Mouse (Mus musculus): ENCODE results near the gene Flt1. TPM values are rescaled to one million over a fixed set of nuclear protein-coding genes. Genes with fewer than 3 reads are reported as not detected.

Gene Flt1
- polyA plus RNA-seq, 1 experiment from 2014 or later, result 21.4 TPM

DNA sequence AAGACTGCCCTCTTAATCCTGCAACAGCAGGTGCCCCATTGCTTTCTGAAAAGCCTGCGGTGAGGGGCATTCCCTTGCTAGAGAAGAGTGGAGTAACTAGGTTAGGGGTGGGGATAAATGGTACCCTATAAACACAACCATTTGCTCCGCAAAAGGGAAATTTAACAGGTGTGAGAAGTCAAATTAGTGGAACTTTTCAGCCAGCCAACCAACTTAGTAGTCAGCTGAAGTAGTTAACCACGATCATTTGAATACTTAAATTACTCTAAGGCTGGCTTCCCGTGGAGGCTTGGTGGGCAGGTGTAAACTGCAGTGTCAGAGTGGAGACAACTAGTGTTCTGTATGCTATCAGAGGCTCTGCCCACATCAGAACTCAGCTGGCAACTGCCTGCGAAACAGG lies 28.6 kb downstream of the Flt1 start:
- no peak overlapping the region for H3K9ac ChIP-seq (ENCODE audit: low read length)
- 0 out of 2 replicates have a peak, but pooled peaks cover 3% of the 10 kb centered on the region for H3K4me1 ChIP-seq (ENCODE audit: control insufficient read depth, insufficient read depth, low read length)
- H3K27me3 ChIP-seq (ENCODE audit: control insufficient read depth, insufficient read depth, low read length), result no peaks in the 10 kb centered on the region
- H3K36me3 ChIP-seq (ENCODE audit: control insufficient read depth, insufficient read depth), result 0 out of 2 replicates have a peak, but pooled peaks cover 3% of the 10 kb centered on the region
- peaks cover 2% of the 10 kb centered on the region; the same call in 1 of the 2 replicates for H3K9me3 ChIP-seq (replicated peaks; ENCODE audit: control insufficient read depth, low read length)
- H3K4me3 ChIP-seq (ENCODE audit: low read length), result no peak overlapping the region
- no peak overlapping the region for H3K27ac ChIP-seq (ENCODE audit: low read length)
- 38% methylated on average over 5 of the region's 5 CpGs for WGBS
- H3K4me2 ChIP-seq (ENCODE audit: low read depth, low read length), result no peak overlapping the region
- ATAC-seq (replicated peaks; ENCODE audit: extremely low read depth, insufficient read depth, low FRiP score), result no peak

DNA sequence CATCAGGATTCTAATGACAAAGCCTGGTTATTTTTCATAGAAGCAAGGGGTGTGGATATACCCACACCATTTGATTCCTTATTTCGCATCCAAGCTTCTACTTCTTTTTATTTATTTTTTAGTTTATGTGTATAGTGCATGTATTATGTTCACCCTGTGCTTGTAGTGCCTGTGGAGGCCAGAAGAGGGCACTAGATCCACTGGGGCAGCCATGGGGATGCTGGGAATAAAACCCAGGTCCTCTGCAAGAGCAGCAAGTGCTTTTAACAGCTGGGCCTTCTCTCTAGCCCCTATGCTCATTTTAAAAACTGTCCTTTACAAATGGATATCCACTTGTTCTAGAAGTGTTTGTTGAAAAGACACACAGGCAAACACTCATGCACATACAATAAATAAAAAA lies 33.2 kb downstream of the Flt1 start:
- 80% methylated on average over 1 of the region's 1 CpGs for WGBS
- 0 out of 2 replicates have a peak, but pooled peaks cover 3% of the 10 kb centered on the region for H3K36me3 ChIP-seq (ENCODE audit: control insufficient read depth, insufficient read depth)
- no peaks in the 10 kb centered on the region for H3K27me3 ChIP-seq (ENCODE audit: control insufficient read depth, insufficient read depth, low read length)
- H3K4me1 ChIP-seq (ENCODE audit: control insufficient read depth, insufficient read depth, low read length), result no peaks in the 10 kb centered on the region
- no peak for ATAC-seq (replicated peaks; ENCODE audit: extremely low read depth, insufficient read depth, low FRiP score)
- H3K4me2 ChIP-seq (ENCODE audit: low read depth, low read length), result no peak overlapping the region
- peaks cover 2% of the 10 kb centered on the region; the same call in 1 of the 2 replicates for H3K9me3 ChIP-seq (replicated peaks; ENCODE audit: control insufficient read depth, low read length)
- no peak overlapping the region for H3K9ac ChIP-seq (ENCODE audit: low read length)
- H3K27ac ChIP-seq (ENCODE audit: low read length), result no peak overlapping the region
- no peak overlapping the region for H3K4me3 ChIP-seq (ENCODE audit: low read length)

DNA sequence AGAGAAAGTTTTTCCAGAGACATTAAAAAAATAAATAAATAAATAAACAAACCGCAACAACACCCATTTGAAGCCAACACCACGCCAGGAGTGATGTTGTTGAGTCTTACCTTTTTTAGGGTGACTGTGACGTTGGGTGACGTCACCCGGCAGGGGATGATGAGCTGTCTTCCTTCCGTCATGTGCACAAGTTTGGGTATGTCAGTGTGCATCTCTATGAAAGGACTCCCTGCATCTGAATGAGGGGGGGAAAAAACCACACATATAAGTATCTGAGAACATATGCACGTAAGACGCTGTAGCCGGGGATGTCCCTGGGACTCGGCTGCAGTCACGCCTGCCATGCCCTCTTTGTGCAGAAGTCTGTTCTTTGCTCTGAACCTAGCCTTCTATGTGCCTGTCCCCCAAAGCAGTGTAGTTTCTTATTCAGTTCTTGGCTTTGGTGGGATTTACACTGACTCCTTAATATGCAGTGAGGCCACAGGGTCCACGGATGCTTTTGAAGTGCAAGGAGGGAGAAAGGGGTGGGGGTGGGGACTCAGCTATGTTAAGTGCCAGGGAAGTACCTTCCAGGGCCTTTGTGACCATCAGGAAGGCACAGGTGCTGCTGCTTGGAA lies 42.0 kb downstream of the Flt1 start:
- Histone ChIP-seq H3K9ac (ENCODE audit: low read length) (no peak overlapping the region), H3K4me3 (ENCODE audit: low read length) (no peak overlapping the region), H3K27ac (ENCODE audit: low read length) (no peak overlapping the region), H3K9me3 (replicated peaks; ENCODE audit: control insufficient read depth, low read length) (no peaks in the 10 kb centered on the region), H3K36me3 (ENCODE audit: control insufficient read depth, insufficient read depth) (0 out of 2 replicates have a peak, but pooled peaks cover 2% of the 10 kb centered on the region), H3K4me2 (ENCODE audit: low read depth, low read length) (no peak overlapping the region), H3K4me1 (ENCODE audit: control insufficient read depth, insufficient read depth, low read length) (peaks cover 3% of the 10 kb centered on the region), H3K27me3 (ENCODE audit: control insufficient read depth, insufficient read depth, low read length) (no peaks in the 10 kb centered on the region)
- WGBS, result 82% methylated on average over 12 of the region's 12 CpGs
- no peak for ATAC-seq (replicated peaks; ENCODE audit: extremely low read depth, insufficient read depth, low FRiP score)

DNA sequence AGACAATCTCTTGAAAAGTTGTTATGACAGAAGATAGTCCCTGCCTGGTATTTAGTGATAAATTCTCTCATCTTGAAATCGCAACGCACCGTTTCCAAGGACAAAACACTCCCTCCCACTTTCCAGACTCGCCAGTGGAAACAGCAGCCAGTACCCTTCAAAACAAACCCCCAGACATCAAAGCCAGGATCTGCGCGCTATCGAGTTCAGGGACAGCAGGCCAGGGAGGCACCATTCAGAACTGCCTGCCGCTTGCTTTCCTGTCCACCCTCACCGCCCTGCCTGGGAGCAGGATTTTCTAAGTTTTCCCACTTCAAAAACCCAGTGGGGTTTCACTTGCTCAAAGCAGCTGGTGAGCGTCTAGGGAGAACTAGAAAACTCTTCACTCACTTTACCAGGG lies 44.6 kb downstream of the Flt1 start:
- H3K9ac ChIP-seq (ENCODE audit: low read length), result peak overlapping the region; percentile 11; the same call in 1 of the 2 replicates
- ATAC-seq (replicated peaks; ENCODE audit: extremely low read depth, insufficient read depth, low FRiP score), result no peak
- WGBS, result 22% methylated on average over 10 of the region's 10 CpGs
- no peaks in the 10 kb centered on the region for H3K27me3 ChIP-seq (ENCODE audit: control insufficient read depth, insufficient read depth, low read length)
- no peak overlapping the region for H3K4me3 ChIP-seq (ENCODE audit: low read length)
- no peak overlapping the region for H3K27ac ChIP-seq (ENCODE audit: low read length)
- H3K9me3 ChIP-seq (replicated peaks; ENCODE audit: control insufficient read depth, low read length), result no peaks in the 10 kb centered on the region
- peaks cover 3% of the 10 kb centered on the region for H3K4me1 ChIP-seq (ENCODE audit: control insufficient read depth, insufficient read depth, low read length)
- H3K36me3 ChIP-seq (ENCODE audit: control insufficient read depth, insufficient read depth), result 0 out of 2 replicates have a peak, but pooled peaks cover 2% of the 10 kb centered on the region
- peak overlapping the region; percentile 43 for H3K4me2 ChIP-seq (ENCODE audit: low read depth, low read length)

DNA sequence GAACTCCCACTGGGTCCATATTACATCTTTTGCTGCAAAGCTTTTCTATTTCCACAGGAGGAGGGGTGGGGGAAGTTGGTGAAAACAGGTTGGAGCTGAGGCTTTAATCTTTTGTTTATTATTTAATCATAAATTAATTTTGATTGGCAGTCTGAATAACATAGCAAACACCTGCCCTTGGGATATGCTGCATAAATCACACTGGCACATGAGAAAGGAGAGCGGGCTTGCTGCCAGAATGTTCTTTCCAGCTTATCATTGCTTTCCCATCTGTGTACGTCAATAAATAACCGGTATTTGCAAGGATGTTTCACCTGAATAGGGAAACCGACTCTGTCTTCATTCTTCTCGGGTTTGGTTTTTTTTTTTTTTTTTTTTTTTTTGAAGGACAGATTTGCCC lies 45.1 kb downstream of the Flt1 start:
- no peak overlapping the region for H3K27ac ChIP-seq (ENCODE audit: low read length)
- no peak overlapping the region for H3K9ac ChIP-seq (ENCODE audit: low read length)
- H3K9me3 ChIP-seq (replicated peaks; ENCODE audit: control insufficient read depth, low read length), result no peaks in the 10 kb centered on the region
- WGBS, result 59% methylated on average over 5 of the region's 5 CpGs
- H3K27me3 ChIP-seq (ENCODE audit: control insufficient read depth, insufficient read depth, low read length), result no peaks in the 10 kb centered on the region
- H3K4me1 ChIP-seq (ENCODE audit: control insufficient read depth, insufficient read depth, low read length), result peaks cover 3% of the 10 kb centered on the region
- no peak overlapping the region for H3K4me2 ChIP-seq (ENCODE audit: low read depth, low read length)
- H3K4me3 ChIP-seq (ENCODE audit: low read length), result no peak overlapping the region
- H3K36me3 ChIP-seq (ENCODE audit: control insufficient read depth, insufficient read depth), result 0 out of 2 replicates have a peak, but pooled peaks cover 2% of the 10 kb centered on the region
- no peak for ATAC-seq (replicated peaks; ENCODE audit: extremely low read depth, insufficient read depth, low FRiP score)

DNA sequence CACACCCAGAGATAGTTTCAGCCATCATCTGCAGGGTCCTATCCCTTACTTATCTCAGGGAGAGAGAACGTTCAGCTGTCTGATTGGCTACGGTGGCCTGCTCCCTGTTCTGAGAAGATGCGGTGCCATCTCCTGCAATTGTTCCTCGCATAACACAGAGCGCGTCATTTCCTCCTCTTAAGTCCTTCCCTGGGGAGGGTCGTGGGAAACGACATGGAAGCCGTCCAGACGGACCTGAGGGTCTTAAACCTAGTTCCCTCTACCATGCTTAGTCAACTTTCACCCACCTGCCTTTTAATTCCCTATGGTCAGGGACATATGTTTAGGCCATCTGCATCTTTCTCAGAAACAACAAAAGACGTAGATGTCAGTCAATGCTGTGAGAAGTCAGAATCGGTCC lies 46.5 kb downstream of the Flt1 start:
- Histone ChIP-seq H3K4me3 (ENCODE audit: low read length) (no peak overlapping the region), H3K36me3 (ENCODE audit: control insufficient read depth, insufficient read depth) (0 out of 2 replicates have a peak, but pooled peaks cover 2% of the 10 kb centered on the region), H3K27me3 (ENCODE audit: control insufficient read depth, insufficient read depth, low read length) (no peaks in the 10 kb centered on the region), H3K9me3 (replicated peaks; ENCODE audit: control insufficient read depth, low read length) (no peaks in the 10 kb centered on the region), H3K4me1 (ENCODE audit: control insufficient read depth, insufficient read depth, low read length) (peaks cover 3% of the 10 kb centered on the region), H3K9ac (ENCODE audit: low read length) (no peak overlapping the region), H3K4me2 (ENCODE audit: low read depth, low read length) (no peak overlapping the region), H3K27ac (ENCODE audit: low read length) (no peak overlapping the region)
- no peak for ATAC-seq (replicated peaks; ENCODE audit: extremely low read depth, insufficient read depth, low FRiP score)
- 85% methylated on average over 12 of the region's 12 CpGs for WGBS

DNA sequence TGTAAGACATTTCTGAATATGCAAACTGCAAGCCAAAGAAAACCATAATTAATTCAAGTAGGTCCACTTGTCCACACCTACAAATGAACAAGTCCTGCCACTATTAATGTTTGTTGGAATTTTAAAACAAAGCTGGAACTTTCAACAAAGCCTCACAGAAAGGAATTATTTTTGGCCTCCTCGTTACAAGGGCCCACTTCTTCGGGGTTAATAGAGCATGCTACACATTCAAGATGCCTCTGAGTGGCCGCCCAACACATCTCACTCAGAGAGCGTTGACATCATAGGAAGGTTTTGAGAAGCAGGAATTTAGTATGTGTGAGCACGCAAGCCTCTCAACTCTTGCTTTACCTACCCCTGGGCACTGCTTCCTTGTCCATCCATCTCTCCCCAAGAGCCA lies 50.0 kb downstream of the Flt1 start:
- Histone ChIP-seq H3K36me3 (ENCODE audit: control insufficient read depth, insufficient read depth) (no peaks in the 10 kb centered on the region), H3K9ac (ENCODE audit: low read length) (no peak overlapping the region), H3K27me3 (ENCODE audit: control insufficient read depth, insufficient read depth, low read length) (no peaks in the 10 kb centered on the region), H3K4me2 (ENCODE audit: low read depth, low read length) (no peak overlapping the region), H3K27ac (ENCODE audit: low read length) (no peak overlapping the region), H3K9me3 (replicated peaks; ENCODE audit: control insufficient read depth, low read length) (no peaks in the 10 kb centered on the region), H3K4me1 (ENCODE audit: control insufficient read depth, insufficient read depth, low read length) (peaks cover 3% of the 10 kb centered on the region), H3K4me3 (ENCODE audit: low read length) (no peak overlapping the region)
- 57% methylated on average over 5 of the region's 5 CpGs for WGBS
- no peak for ATAC-seq (replicated peaks; ENCODE audit: extremely low read depth, insufficient read depth, low FRiP score)

DNA sequence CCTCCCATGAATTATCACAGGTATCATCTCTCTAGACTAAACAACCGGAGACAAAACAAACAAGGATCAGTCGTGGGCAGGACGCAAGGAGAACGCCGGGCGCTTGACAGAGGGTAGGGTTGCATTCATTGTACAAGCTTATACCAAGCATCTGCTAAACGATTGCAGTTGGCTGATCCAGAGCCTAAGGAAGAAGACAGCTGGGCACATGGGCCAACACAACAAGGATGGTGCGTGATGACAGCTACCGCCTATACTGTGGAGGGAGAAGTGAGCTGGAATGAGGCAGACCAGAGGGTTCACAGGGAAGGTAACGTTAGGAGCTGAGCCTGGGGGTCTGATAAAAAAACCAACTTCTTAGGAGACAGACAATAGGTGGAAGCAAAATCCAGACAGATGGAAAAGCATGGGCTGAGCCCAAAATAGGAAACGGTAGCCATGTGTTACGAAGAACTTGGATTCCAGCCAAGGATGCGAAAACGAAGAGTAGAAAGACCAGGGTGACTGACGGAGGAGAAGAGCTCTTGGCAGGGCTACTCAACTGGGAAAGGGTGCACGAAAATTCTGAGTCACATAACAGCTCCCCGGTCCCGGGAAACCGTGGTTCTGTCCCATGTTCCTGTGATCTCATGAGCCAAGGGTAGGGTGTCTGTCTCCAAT lies 53.9 kb downstream of the Flt1 start:
- H3K9ac ChIP-seq (ENCODE audit: low read length), result no peak overlapping the region
- H3K4me3 ChIP-seq (ENCODE audit: low read length), result no peak overlapping the region
- peaks cover 3% of the 10 kb centered on the region; the same call in 1 of the 2 replicates for H3K9me3 ChIP-seq (replicated peaks; ENCODE audit: control insufficient read depth, low read length)
- H3K4me2 ChIP-seq (ENCODE audit: low read depth, low read length), result no peak overlapping the region
- H3K27me3 ChIP-seq (ENCODE audit: control insufficient read depth, insufficient read depth, low read length), result no peaks in the 10 kb centered on the region
- ATAC-seq (replicated peaks; ENCODE audit: extremely low read depth, insufficient read depth, low FRiP score), result peak; percentile 73
- WGBS, result 59% methylated on average over 19 of the region's 19 CpGs
- H3K4me1 ChIP-seq (ENCODE audit: control insufficient read depth, insufficient read depth, low read length), result peaks cover 3% of the 10 kb centered on the region
- H3K36me3 ChIP-seq (ENCODE audit: control insufficient read depth, insufficient read depth), result peaks cover 3% of the 10 kb centered on the region; the same call in 1 of the 2 replicates
- peak overlapping the region; percentile 48; the same call in 1 of the 2 replicates for H3K27ac ChIP-seq (ENCODE audit: low read length)

DNA sequence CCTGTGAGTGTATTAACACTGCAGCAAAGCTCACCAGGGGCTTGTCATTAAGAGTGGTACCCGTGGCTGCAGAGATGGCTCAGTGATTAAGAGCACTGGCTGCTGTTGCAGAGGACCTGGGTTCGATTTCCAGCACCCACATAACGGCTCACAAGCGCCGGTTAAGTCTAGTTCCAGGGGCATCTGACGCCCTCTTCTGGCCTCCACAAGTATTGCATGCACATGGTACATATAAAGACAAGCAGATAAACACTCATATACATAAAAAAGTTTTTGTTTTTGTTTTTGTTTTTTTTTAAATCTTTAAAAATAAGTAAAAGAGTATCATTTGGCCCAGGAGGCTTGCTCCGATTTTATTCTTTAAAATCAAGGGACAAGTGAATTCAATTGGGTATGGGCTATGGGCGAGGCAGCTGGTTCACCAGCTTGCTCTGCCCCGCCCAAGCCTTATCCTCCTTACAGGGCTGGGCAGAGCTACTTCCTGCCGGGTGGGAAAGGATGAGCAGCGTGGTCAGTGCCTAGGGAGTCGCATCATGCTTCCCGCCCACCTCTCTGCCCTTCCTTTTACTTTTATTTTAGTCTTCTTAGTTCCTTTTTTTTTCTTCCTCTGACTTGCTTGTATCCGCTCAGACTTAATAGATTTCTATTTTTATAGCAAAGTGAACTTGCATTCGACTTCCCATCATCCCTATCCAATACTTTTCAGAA lies 57.0 kb downstream of the Flt1 start:
- WGBS, result 84% methylated on average over 15 of the region's 15 CpGs

More for the DNA sequence above, 57.0 kb downstream of the Flt1 start:
- Histone ChIP-seq H3K4me3 (ENCODE audit: low read length) (no peak overlapping the region), H3K4me2 (ENCODE audit: low read depth, low read length) (no peak overlapping the region), H3K36me3 (ENCODE audit: control insufficient read depth, insufficient read depth) (peaks cover 3% of the 10 kb centered on the region; the same call in 1 of the 2 replicates), H3K4me1 (ENCODE audit: control insufficient read depth, insufficient read depth, low read length) (peaks cover 3% of the 10 kb centered on the region), H3K9ac (ENCODE audit: low read length) (no peak overlapping the region), H3K9me3 (replicated peaks; ENCODE audit: control insufficient read depth, low read length) (peaks cover 3% of the 10 kb centered on the region; the same call in 1 of the 2 replicates), H3K27ac (ENCODE audit: low read length) (no peak overlapping the region), H3K27me3 (ENCODE audit: control insufficient read depth, insufficient read depth, low read length) (no peaks in the 10 kb centered on the region)
- ATAC-seq (replicated peaks; ENCODE audit: extremely low read depth, insufficient read depth, low FRiP score), result no peak
